Mouse (Mus musculus): ENCODE results near the gene C1qtnf5.
A peak's percentile ranks its signal among the peaks of the same experiment; 100 is the strongest.
"Not testable (repeated sequence)": the region's sequence is repeated elsewhere in the genome, so short reads cannot be mapped to it uniquely, and the experiment has no call there.

The C1qtnf5 gene

DNA sequence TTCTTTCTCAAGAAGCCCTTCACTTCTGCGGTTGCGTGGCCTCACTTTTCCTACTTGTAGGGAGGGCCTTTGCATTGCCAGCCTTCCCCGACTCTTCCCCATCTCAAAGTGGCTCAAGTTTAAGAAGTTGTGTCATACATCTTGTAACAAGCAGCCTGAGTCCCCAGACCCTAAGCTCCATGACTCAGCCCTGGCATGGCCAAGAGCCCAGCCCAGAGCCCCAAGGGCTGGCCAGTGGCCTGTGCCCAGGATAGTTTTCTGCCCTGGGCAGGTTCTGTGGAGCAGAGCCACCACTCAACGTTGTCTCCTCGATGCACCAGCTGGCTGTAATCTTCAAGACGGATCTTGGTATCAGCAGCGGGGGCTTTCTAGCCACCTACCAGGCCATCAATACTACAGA lies 2.2 kb upstream of the C1qtnf5 start:
- no peak for DNase-seq (ENCODE audit: low spot score in 2 of 2)

DNA sequence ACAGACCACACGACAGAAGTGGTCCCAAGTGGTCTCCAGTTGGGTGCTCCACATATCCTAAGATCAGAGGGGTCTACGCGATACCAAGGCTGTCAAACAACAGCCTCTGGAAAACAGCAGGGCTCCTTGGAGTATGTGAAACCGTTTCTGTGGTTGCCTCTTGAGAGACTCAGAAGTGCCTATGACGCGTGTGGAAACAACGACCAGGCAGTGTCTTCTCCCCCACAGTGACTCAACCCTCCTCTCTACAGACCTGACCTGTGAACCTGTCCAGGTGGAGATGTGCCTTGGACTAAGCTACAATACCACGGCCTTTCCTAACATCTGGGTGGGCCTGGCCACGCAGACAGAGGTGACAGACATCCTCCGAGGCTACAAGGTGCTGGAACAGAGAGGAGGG lies 1.3 kb upstream of the C1qtnf5 start:
- no peak for DNase-seq (ENCODE audit: low spot score in 2 of 2)

DNA sequence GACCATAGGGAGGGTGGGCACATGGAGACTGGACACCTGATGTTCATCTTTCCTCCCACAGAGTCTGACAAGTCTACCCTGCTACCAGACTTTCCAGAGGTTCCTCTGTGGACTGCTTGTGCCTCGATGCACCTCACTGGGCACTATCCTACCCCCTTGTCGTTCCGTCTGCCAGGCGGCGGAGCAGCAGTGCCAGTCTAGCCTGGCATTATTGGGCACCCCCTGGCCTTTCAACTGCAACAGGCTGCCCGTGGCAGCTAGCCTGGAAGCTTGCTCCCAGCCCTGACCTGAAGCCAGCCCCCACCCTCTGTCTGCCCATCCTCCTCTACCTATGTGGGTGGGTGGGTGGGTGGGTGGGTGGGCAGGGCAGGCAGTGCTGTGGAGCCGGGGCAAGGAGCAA lies 863 bp upstream of the C1qtnf5 start:
- DNase-seq (ENCODE audit: low spot score in 2 of 2) = no peak

DNA sequence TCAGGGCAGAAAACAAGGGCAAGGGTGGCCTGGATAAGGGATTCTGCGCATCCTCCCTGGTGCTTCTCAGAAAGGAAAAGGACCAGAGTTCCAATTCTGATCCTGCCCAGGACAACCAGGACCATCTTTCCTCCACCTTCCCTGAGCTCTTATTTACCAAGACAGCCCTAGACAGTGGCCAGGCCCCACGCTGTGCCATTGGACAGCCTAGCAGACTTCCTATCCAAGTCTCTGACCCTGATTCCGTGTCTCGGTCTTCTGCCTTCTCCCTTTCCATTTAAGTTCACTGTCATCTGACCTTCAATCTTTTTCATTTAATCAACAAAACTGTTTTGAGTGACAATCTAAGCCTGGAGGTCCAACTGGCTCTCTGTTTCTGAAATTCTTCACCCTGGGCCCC lies 449 bp upstream of the C1qtnf5 start:
- DNase-seq (ENCODE audit: low spot score in 2 of 2) = no peak

DNA sequence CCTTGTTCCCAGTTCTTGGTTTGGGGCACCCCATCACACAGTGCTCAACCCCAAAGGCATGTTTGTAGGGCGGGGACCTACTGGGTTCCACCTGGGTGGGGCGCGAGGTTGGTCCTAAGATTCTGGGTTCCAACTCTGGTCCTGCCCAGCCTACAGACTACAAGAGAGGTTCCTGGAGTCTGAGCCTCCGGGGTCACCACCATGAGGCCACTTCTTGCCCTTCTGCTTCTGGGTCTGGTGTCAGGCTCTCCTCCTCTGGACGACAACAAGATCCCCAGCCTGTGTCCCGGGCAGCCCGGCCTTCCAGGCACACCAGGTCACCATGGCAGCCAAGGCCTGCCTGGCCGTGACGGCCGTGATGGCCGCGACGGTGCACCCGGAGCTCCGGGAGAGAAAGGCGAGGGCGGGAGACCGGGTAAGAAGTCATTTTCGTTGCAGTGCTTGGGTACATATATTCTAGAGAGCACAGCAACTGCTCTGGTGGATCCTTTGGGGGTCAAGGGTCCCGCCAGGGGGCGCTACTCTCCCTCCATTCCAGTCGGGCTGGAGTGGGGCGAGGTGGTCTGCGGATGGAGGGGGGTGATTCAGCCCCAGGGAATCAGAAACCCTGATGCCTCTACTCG lies 623 bp downstream of the C1qtnf5 start:
- no peak for DNase-seq (ENCODE audit: low spot score in 2 of 2)

DNA sequence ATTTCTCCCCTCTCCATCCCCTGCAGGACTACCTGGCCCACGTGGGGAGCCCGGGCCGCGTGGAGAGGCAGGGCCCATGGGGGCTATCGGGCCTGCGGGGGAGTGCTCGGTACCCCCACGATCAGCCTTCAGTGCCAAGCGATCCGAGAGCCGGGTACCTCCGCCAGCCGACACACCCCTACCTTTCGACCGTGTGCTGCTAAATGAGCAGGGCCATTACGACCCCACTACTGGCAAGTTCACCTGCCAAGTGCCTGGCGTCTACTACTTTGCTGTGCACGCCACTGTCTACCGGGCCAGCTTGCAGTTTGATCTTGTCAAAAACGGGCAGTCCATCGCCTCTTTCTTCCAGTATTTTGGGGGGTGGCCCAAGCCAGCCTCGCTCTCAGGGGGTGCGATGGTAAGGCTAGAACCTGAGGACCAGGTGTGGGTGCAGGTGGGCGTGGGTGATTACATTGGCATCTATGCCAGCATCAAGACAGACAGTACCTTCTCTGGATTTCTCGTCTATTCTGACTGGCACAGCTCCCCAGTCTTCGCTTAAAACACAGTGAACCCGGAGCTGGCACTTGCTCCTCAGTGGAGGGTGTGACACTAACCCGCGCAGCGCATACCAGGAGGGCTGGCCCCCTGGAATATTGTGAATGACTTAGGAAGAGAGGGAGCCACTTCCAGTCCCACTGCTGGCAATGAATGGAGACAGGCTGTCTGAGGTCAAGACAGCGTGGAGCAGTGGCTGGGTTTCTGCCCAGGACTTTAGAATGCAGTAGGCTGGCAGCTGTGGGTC lies 1.4 kb downstream of the C1qtnf5 start:
- DNase-seq (ENCODE audit: low spot score in 2 of 2) = no peak

DNA sequence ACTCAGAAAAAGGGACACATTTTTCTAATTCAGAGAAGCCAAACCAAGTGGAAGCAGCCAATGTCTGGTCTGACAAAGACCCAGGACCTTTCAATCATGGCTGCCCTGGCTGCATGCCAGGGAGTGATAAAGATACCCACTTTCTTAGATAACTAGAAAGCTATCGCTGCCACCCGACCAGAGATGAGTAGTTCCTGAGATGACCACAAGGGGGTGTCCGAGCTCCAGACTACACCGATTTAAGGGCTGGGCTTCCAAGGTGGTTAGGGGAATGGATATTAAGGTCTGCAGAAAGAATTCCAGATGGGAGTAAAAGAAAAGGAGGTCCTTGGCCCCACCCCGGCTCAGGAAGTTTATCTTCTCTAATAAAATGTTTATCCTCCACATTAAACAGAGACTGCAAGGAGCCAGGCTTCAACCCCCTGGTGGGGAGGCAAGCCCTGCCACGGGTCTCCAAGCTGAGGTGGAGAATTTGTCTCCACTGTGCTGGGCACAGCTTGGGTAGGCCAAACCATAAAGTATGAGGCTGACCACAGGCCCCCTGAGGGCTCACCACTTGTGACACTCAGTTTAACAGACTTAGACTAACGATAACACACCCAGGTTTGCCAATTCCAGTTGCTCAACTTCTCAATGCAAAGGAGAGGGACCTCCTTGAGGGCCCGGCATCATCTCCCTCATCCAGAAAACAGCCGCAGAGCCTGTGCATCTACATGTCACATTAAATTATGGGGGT lies 2.5 kb downstream of the C1qtnf5 start:
- DNase-seq (ENCODE audit: low spot score in 2 of 2) = peak; percentile 70 to 79

DNA sequence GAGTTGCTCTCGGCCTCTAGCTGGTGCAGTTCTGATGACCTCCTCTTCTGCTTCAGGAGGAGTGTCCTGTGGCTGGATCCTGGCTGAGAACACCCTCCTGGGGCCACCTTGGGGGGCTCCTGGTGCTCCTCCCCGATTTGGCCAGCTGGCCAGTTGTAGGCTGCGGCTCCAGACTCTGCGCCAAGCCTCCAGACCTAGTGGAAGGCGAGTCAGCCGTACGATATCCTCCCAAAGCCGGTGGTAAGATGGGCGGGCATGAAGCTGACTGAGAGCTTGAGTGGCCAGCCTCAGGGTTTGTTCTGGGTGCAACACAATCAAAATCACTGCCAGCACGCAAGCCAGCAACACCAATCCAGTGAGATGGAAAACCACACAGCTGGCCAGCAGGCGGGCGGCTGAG lies 4.9 kb downstream of the C1qtnf5 start:
- not testable (repeated sequence) for DNase-seq (ENCODE audit: low spot score in 2 of 2)

DNA sequence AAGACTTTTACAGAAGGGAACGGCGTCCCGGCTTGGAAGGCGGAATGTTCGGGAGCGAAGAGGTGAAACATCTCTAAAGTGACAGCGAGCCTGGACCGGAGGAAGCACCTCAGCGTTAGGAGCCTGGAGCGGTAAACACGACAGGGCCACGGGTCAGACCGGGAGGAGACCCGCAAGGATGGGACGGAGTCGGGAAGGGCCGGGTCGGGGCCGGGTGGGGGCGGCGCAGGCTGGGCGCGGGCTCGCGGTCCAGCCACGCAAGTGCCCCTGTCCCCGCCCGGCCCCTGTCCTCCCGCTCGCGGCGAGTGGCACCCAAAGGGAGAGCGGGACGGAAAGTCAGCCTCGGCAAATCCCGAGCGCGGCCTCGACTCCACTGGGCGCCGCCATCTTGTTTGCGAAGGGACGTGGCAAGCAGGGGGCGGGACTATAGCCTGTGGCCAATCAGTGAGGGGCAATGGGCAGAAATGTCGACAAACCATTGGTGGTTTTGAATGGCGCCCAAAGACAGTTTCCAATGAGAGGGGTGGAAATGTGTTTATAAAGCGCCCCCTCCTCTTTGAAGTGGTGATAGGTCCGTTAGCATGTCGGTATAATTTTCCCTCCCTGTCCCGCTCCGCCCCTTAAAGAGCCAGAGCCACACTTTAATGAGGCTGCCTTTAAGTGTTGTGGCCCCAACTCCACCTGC lies 6.2 kb downstream of the C1qtnf5 start, which contains the start of the genes Gm49380 and Rnf26:
TSS of gene Gm49380 (minus strand) at position 396 of the 685 bp plus-strand sequence.
TSS of gene Rnf26 (minus strand) at position 413 of the 685 bp plus-strand sequence.
- peak; percentile 94 for DNase-seq (ENCODE audit: low spot score in 2 of 2)

DNA sequence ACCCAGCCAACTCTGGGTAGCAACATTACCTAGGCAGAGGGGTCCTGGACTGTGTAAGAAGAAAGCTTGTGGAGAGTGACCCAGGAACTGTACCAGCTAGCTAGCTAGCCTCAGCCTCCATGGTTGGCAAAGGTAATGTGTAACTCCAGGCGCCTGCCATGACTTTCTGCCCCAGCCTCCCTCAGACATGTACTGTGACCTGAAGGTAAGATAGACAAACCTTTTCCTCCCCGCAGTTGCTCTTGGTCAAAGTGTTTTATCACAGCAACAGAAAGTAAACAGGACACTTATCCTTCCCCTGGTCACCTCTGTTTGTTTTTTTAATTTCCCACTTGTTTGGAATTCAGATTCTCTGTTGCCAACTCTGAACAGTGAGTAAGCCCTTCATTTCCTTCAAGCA lies 7.4 kb downstream of the C1qtnf5 start:
- no peak for DNase-seq (ENCODE audit: low spot score in 2 of 2)

DNA sequence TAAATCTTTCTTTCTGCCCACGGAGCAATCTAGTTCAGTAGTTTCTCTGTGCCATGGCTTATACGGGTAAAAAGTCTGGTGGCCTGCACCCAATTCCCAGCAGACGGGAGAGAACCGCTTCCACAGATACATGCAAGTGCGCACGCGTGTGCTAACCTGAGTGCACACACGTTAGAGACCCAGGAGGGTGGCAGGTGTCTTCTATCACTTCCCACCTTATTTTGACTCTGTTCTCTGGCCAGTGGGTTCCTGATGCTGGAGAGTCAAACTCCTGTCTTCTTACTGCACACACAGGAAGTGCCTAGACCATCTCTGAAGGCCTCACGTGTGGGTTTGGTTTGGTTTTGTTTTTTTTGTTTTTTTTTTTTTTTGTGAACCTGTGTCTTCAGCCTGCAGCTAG lies 8.6 kb downstream of the C1qtnf5 start:
- no peak for DNase-seq (ENCODE audit: low spot score in 2 of 2)

DNA sequence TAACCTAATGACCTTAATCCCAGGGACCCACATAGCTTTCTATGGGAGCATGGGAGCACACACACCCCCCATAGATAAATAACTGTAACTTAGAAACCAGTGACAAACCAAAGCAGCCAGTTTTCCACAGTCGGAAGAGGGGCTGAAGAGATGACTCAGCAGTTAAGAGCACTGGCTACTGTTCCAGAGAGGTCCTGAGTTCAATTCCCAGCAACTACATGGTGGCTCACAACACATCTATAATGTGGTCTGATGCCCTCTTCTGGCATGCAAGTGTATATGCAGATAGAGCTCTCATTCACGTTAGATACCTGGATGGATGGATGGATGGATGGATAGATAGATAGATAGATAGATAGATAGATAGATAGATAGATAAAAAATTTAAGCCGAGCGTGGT lies 9.1 kb downstream of the C1qtnf5 start:
- no peak for DNase-seq (ENCODE audit: low spot score in 2 of 2)

DNA sequence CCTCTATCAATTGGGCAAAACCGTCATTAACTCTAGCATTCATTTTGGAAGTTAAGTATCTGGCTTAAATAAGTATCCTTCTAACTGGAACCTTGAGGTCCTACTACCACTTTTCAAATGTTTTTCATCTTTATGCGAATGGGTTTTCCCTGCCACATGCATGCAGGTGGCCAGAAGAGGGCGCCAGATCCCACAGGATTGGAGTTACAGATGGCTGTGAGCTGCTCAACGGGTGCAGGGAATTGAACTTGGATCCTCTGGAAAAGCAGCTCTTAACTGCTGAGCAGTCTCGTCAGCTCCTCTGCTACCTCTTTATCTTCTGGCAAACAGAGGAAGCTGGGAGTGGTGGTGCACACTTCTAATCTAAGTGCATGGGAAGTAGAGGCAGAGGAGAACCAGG lies 12.0 kb downstream of the C1qtnf5 start:
- no peak for DNase-seq (ENCODE audit: low spot score in 2 of 2)

DNA sequence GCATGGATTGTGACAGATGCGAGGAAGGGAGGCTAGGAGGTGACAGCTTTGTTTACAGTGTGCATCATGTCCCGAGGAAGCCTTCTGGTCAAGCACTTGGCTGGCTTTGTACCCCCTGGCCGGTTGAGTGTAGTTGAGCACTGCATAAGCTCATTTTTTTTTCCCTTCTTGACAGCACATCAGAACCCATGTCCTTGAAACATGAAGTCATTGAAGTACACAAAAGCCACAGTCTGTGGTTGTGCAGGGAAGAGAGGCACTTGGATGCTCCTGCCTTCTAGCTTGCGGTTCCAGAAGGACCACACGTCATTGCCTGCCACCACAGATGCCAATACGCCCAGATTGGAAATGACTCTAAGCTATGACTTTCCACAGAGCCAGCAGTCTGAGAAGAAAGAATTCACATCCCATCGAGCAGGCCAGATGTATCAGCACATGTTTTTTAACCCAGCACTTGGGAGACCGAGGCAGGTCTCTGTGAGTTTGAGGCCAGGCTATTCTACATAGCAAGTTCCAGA lies 13.0 kb downstream of the C1qtnf5 start:
- no peak for DNase-seq (ENCODE audit: low spot score in 2 of 2)

DNA sequence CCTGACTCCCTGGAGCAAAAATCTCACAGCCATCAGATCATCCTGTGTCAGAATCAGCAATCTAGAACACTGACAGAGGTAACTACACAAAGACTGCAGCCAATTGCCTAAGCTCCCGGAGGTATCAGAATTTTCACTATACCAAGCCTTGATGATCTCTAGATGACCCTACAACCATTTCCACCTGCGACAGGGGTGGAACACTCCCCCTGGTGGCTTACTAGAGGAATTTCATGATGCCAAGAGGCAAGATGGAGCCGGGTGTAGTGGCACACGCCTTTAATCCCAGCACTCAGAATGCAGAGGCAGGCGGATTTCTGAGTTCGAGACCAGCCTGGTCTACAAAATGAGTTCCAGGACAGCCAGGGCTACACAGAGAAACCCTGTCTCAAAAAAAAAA lies 17.3 kb downstream of the C1qtnf5 start:
- DNase-seq (ENCODE audit: low spot score in 2 of 2) = no peak

DNA sequence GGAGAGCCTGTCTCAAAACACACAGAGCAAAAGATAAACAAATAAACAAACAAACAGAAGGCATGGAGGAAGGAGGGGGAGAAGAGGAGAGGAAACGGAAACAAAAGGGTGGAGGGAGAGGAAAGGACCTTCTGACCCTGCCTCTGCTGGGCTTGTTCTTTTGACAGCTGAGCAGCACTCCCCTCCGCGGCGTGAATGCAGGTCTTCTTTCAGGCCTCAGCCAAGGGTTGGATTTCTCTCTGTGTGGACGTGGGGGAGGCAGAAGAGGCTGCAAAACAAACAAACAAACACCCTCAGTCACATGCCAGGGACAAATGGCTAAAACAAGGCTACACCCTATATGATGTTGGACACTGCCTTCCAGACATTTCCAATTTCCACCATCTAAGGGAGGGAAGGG lies 18.0 kb downstream of the C1qtnf5 start:
- no peak for DNase-seq (ENCODE audit: low spot score in 2 of 2)

DNA sequence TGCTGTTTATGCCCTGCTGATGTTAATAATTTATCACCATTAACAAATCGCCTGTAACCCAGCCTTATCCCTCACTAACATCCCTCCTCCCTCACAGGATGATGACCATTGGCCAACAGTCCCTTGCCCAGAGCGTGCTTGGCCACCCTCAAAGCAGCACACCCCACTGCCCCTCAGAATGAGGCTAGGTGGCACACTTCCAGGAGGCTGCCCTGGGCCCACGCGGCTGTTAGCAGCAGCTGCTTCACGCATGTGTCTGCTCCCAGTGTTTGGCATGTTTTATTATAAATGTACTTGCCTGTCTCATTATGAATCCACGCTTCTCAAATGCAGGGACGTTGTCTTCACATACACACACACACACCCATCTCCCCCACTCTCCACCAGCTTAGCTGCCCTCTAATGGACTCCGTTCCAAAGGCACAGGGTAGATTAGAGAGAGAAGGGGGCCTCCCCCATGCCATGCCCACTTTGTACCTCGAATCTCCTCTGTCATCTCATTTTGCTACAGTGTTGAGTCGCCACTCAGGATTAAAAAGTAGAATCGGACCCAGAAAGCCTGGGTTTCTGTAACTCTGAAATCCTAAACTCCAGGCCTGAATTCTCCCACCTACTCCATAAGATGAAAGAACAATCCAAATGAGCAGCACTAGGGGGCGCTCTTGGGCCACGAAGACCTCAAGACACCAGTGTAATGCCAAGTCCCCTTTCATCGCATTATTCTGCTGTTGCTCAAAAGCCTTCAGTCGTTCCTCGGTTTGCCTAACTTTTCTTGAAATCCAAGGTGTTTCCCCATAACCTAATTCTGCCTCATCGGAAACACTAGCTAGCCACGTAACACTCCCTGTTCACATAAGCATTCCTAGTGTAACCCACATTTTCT lies 18.7 kb downstream of the C1qtnf5 start:
- DNase-seq (ENCODE audit: low spot score in 2 of 2) = peak; percentile 72 to 90

DNA sequence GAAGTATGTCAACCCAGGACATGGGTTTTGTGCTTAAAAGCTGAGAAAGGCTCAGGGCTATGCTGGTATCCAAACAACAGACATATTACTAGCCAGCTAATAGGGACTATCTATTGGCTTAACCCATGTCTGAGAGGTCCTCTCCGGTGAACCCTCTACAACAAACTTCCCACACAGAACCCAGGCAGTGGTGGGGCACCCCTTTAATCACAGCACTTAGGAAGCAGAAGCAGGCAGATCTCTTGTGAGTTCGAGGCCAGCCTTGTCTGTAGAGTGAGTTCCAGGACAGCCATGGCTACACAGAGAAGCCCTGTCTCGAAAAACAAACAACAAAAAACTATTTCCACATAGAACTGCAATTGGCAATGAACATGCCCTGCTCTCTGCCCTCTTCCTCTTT lies 19.7 kb downstream of the C1qtnf5 start:
- DNase-seq (ENCODE audit: low spot score in 2 of 2) = no peak

DNA sequence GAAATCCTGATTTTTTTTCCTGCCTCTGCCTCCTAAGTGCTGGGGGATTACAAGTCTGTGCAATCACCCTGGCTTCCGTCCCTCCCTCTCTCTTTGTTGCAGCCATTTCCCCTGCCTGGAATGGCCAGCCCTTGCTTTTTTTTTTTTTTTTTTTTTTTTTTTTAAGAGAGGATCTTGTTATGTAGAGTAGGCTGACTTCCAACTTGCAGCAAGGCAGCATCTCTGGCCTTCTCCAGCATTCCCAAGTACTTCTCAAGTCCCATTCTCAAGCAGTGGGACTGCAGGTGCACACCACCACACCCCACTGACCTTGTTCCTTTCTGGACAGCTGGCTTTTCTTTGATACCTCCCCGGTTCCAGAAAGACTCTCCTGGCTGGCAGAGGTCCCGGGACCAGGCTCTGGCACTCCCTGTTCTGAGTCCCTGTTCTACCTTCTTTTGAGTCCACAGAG lies 20.3 kb downstream of the C1qtnf5 start:
- DNase-seq (ENCODE audit: low spot score in 2 of 2) = no peak

DNA sequence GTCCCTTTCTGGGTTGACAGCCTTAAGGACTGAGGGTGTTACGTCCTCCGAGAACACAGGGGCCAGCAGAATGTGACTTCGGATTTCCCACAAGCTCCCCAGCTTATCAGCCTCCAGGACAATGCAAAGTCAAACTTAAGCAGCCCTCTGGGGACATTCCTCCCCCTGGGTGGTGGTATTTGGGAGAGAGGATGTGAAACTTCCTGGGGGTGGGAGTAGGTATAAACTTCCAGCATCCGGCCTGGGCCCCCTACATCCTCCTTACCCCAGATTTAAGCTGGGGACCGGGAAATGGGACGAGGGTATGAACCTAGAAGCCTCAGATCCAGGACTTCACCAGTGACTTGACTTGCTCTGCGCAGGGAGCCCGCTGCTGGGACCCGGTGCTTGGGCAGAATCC lies 22.6 kb downstream of the C1qtnf5 start:
- DNase-seq (ENCODE audit: low spot score in 2 of 2) = no peak

DNA sequence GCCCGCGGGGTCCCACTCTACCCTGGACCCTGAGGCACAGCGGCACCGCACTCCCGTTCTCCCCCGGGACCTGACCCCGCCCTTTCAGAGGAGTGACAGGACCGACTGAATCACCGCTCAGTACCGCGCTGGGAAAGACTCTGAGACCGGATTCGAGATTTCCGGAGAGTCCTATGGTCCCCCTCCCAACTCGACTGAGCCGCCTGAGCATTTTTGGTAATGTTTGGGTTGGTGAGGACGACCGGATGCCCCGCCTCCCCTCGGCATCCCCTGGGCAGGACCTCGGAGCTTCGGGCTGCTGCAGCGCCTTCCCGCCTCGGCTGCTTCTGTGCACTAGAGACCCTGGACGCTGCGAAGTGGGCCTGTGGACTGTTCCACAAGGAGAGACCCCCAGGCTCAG lies 23.0 kb downstream of the C1qtnf5 start:
- no peak for DNase-seq (ENCODE audit: low spot score in 2 of 2)
